Mouse (Mus musculus) hindbrain, embryonic 12.5 days (tissue): ENCODE results near the gene Pbld1. TPM values are rescaled to one million over a fixed set of nuclear protein-coding genes. Genes with fewer than 3 reads are reported as not detected.
"Not testable (repeated sequence)": the region's sequence is repeated elsewhere in the genome, so short reads cannot be mapped to it uniquely, and the experiment has no call there.

ENCODE experiments used
- ATAC-seq: fragments of 200-750 bp; cut with Nextera tagmentation; 2 replicates; pipeline ENCODE4 v1.8.0; 2017; ENCODE audit warnings: moderate TSS enrichment; ENCODE audit not compliant: low FRiP score
- H3K27ac ChIP-seq: fragments of 300-500 bp; sonication (generic); 2 replicates; pipeline ENCODE4 v1.5.1; 2016; ENCODE audit warnings: mild to moderate bottlenecking
- H3K27me3 ChIP-seq: fragments of 300-500 bp; sonication (generic); 2 replicates; pipeline ENCODE4 v1.6.1; 2016; ENCODE audit warnings: mild to moderate bottlenecking
- H3K36me3 ChIP-seq: fragments of 300-500 bp; sonication (generic); 2 replicates; pipeline ENCODE4 v1.6.1; 2016; ENCODE audit warnings: mild to moderate bottlenecking
- H3K4me1 ChIP-seq: fragments of 300-500 bp; sonication (generic); 2 replicates; pipeline ENCODE4 v1.6.1; 2016
- H3K4me2 ChIP-seq: fragments of 300-500 bp; sonication (generic); replicated peaks from 2 replicates; pipeline ENCODE4 v1.6.1; 2016; ENCODE audit warnings: mild to moderate bottlenecking
- H3K4me3 ChIP-seq: fragments of 300-500 bp; sonication (generic); 2 replicates; pipeline ENCODE4 v1.5.1; 2016; ENCODE audit warnings: mild to moderate bottlenecking
- H3K9ac ChIP-seq: fragments of 300-500 bp; sonication (generic); 2 replicates; pipeline ENCODE4 v1.6.1; 2016; ENCODE audit warnings: mild to moderate bottlenecking, moderate library complexity
- H3K9me3 ChIP-seq: fragments of 300-500 bp; sonication (generic); replicated peaks from 2 replicates; pipeline ENCODE4 v1.6.1; 2016; ENCODE audit warnings: mild to moderate bottlenecking
- WGBS: fragments of 180-500 bp; shearing (Covaris S2); methylation state at CpG from one replicate; pipeline ENCODE4 v1.1.7; 2016; 5-methylcytosine and 5-hydroxymethylcytosine counted together
- polyA plus RNA-seq: library from polyadenylated mRNA; unstranded; fragments of >200 nt; fragmentation: Nextera tagmentation; extraction: Ambion mirVana; gene quantifications from 2 replicates; pipeline ENCODE4 v1.2.1, GENCODE M21; 2016

The Pbld1 gene
- polyA plus RNA-seq, 1 experiment from 2014 or later = 0.83 TPM

- no peaks in the 10 kb centered on the region for H3K9me3 ChIP-seq
- no peak for ATAC-seq
- H3K4me1 ChIP-seq = peaks cover 5% of the 10 kb centered on the region; the same call in 1 of the 2 replicates
- 79% methylated on average over 2 of the region's 2 CpGs for WGBS
- no peak overlapping the region for H3K27ac ChIP-seq
- H3K36me3 ChIP-seq = no peaks in the 10 kb centered on the region
- H3K4me3 ChIP-seq = no peak overlapping the region
- H3K9ac ChIP-seq = no peak overlapping the region
- H3K27me3 ChIP-seq = no peaks in the 10 kb centered on the region
- H3K4me2 ChIP-seq = no peak overlapping the region
Observed at GRCm38 (mm10) chr10:63049106-63049505, 10.9 kb upstream of the Pbld1 start.

- 71% methylated on average over 7 of the region's 7 CpGs for WGBS
- H3K4me3 ChIP-seq = no peak overlapping the region
Observed at GRCm38 (mm10) chr10:63051267-63051666, 8.7 kb upstream of the Pbld1 start.

GRCm38 (mm10) chr10:63052011-63052410 is 8.0 kb upstream of the Pbld1 start:
- no peaks in the 10 kb centered on the region for H3K27me3 ChIP-seq
- no peak for ATAC-seq
- peaks cover 5% of the 10 kb centered on the region; the same call in 1 of the 2 replicates for H3K4me1 ChIP-seq
- H3K4me2 ChIP-seq = no peak overlapping the region
- no peak overlapping the region for H3K4me3 ChIP-seq
- no peaks in the 10 kb centered on the region for H3K9me3 ChIP-seq
- no peaks in the 10 kb centered on the region for H3K36me3 ChIP-seq
- whole genome bisulfite sequencing = 77% methylated on average over 6 of the region's 6 CpGs
- H3K27ac ChIP-seq = no peak overlapping the region
- no peak overlapping the region for H3K9ac ChIP-seq

More at GRCm38 (mm10) chr10:63051267-63051666, 8.7 kb upstream of the Pbld1 start:
- no peaks in the 10 kb centered on the region for H3K27me3 ChIP-seq
- no peak overlapping the region for H3K27ac ChIP-seq
- H3K4me2 ChIP-seq = no peak overlapping the region
- no peaks in the 10 kb centered on the region for H3K9me3 ChIP-seq
- H3K9ac ChIP-seq = no peak overlapping the region
- H3K4me1 ChIP-seq = peaks cover 5% of the 10 kb centered on the region; the same call in 1 of the 2 replicates
- H3K36me3 ChIP-seq = no peaks in the 10 kb centered on the region
- no peak for ATAC-seq

- Histone ChIP-seq H3K27ac (no peak overlapping the region), H3K36me3 (no peaks in the 10 kb centered on the region), H3K4me3 (no peak overlapping the region), H3K4me1 (peaks cover 5% of the 10 kb centered on the region; the same call in 1 of the 2 replicates), H3K9me3 (no peaks in the 10 kb centered on the region), H3K27me3 (no peaks in the 10 kb centered on the region), H3K4me2 (no peak overlapping the region), H3K9ac (no peak overlapping the region)
- 63% methylated on average over 6 of the region's 6 CpGs for WGBS
- no peak for ATAC-seq
Observed at GRCm38 (mm10) chr10:63053007-63053406, 7.0 kb upstream of the Pbld1 start.

GRCm38 (mm10) chr10:63054071-63054470 is 5.9 kb upstream of the Pbld1 start:
- not testable (repeated sequence) for H3K4me1 ChIP-seq, H3K9ac ChIP-seq, H3K27ac ChIP-seq, H3K36me3 ChIP-seq, H3K4me2 ChIP-seq, H3K9me3 ChIP-seq, H3K4me3 ChIP-seq, H3K27me3 ChIP-seq, ATAC-seq
- WGBS = 87% methylated on average over 6 of the region's 6 CpGs

GRCm38 (mm10) chr10:63054586-63054985 is 5.4 kb upstream of the Pbld1 start:
- WGBS = 68% methylated on average over 2 of the region's 2 CpGs
- Histone ChIP-seq H3K36me3 (no peaks in the 10 kb centered on the region), H3K4me1 (peaks cover 5% of the 10 kb centered on the region; the same call in 1 of the 2 replicates), H3K4me2 (no peak overlapping the region), H3K9ac (no peak overlapping the region), H3K27ac (no peak overlapping the region), H3K27me3 (no peaks in the 10 kb centered on the region), H3K9me3 (no peaks in the 10 kb centered on the region), H3K4me3 (no peak overlapping the region)
- no peak for ATAC-seq

- Histone ChIP-seq H3K27ac (no peak overlapping the region), H3K4me3 (no peak overlapping the region), H3K4me1 (peaks cover 5% of the 10 kb centered on the region; the same call in 1 of the 2 replicates), H3K4me2 (no peak overlapping the region), H3K27me3 (no peaks in the 10 kb centered on the region), H3K36me3 (no peaks in the 10 kb centered on the region), H3K9ac (no peak overlapping the region), H3K9me3 (no peaks in the 10 kb centered on the region)
- no peak for ATAC-seq
- WGBS = 36% methylated on average over 24 of the region's 24 CpGs
Observed at GRCm38 (mm10) chr10:63056966-63057750, 2.8 kb upstream of the Pbld1 start.

GRCm38 (mm10) chr10:63060406-63060805 is 444 bp downstream of the Pbld1 start:
- no peak overlapping the region for H3K4me3 ChIP-seq
- H3K9ac ChIP-seq = no peak overlapping the region
- no peak for ATAC-seq
- no peaks in the 10 kb centered on the region for H3K4me1 ChIP-seq
- H3K36me3 ChIP-seq = no peaks in the 10 kb centered on the region
- no peak overlapping the region for H3K4me2 ChIP-seq
- H3K27ac ChIP-seq = no peak overlapping the region
- H3K9me3 ChIP-seq = no peaks in the 10 kb centered on the region
- WGBS = 81% methylated on average over 11 of the region's 11 CpGs
- H3K27me3 ChIP-seq = no peaks in the 10 kb centered on the region

GRCm38 (mm10) chr10:63061266-63061665 is 1.3 kb downstream of the Pbld1 start:
- no peaks in the 10 kb centered on the region for H3K36me3 ChIP-seq
- no peaks in the 10 kb centered on the region for H3K9me3 ChIP-seq
- H3K4me3 ChIP-seq = no peak overlapping the region
- ATAC-seq = no peak
- H3K9ac ChIP-seq = no peak overlapping the region
- WGBS = 72% methylated on average over 12 of the region's 12 CpGs
- H3K27ac ChIP-seq = no peak overlapping the region
- no peaks in the 10 kb centered on the region for H3K4me1 ChIP-seq
- H3K27me3 ChIP-seq = no peaks in the 10 kb centered on the region
- no peak overlapping the region for H3K4me2 ChIP-seq

- no peak for ATAC-seq
- no peak overlapping the region for H3K27ac ChIP-seq
- WGBS = 95% methylated on average over 5 of the region's 5 CpGs
- no peak overlapping the region for H3K9ac ChIP-seq
- no peaks in the 10 kb centered on the region for H3K36me3 ChIP-seq
- H3K27me3 ChIP-seq = no peaks in the 10 kb centered on the region
- H3K4me2 ChIP-seq = no peak overlapping the region
- H3K4me1 ChIP-seq = no peaks in the 10 kb centered on the region
- no peaks in the 10 kb centered on the region for H3K9me3 ChIP-seq
- H3K4me3 ChIP-seq = no peak overlapping the region
Observed at GRCm38 (mm10) chr10:63062696-63063095, 2.7 kb downstream of the Pbld1 start.

- no peak overlapping the region for H3K9ac ChIP-seq
- H3K4me2 ChIP-seq = no peak overlapping the region
- ATAC-seq = peak; percentile 60; the same call in 1 of the 2 replicates
- no peak overlapping the region for H3K4me3 ChIP-seq
- H3K4me1 ChIP-seq = no peaks in the 10 kb centered on the region
- H3K27me3 ChIP-seq = no peaks in the 10 kb centered on the region
- no peak overlapping the region for H3K27ac ChIP-seq
- H3K9me3 ChIP-seq = no peaks in the 10 kb centered on the region
- no peaks in the 10 kb centered on the region for H3K36me3 ChIP-seq
- WGBS = 67% methylated on average over 7 of the region's 7 CpGs
Observed at GRCm38 (mm10) chr10:63063365-63063764, 3.4 kb downstream of the Pbld1 start.

GRCm38 (mm10) chr10:63064516-63064915 is 4.6 kb downstream of the Pbld1 start:
- Histone ChIP-seq H3K4me1 (no peaks in the 10 kb centered on the region), H3K4me3 (no peak overlapping the region), H3K27me3 (no peaks in the 10 kb centered on the region), H3K27ac (no peak overlapping the region), H3K36me3 (no peaks in the 10 kb centered on the region), H3K4me2 (no peak overlapping the region), H3K9me3 (no peaks in the 10 kb centered on the region), H3K9ac (no peak overlapping the region)
- WGBS = 84% methylated on average over 9 of the region's 9 CpGs
- no peak for ATAC-seq

GRCm38 (mm10) chr10:63065561-63065960 is 5.6 kb downstream of the Pbld1 start:
- Histone ChIP-seq H3K9me3 (no peaks in the 10 kb centered on the region), H3K27ac (no peak overlapping the region), H3K4me2 (no peak overlapping the region), H3K4me3 (no peak overlapping the region), H3K36me3 (no peaks in the 10 kb centered on the region), H3K4me1 (no peaks in the 10 kb centered on the region), H3K27me3 (no peaks in the 10 kb centered on the region), H3K9ac (no peak overlapping the region)
- ATAC-seq = no peak
- WGBS = 60% methylated on average over 8 of the region's 8 CpGs
